In the genomic region with DNA sequence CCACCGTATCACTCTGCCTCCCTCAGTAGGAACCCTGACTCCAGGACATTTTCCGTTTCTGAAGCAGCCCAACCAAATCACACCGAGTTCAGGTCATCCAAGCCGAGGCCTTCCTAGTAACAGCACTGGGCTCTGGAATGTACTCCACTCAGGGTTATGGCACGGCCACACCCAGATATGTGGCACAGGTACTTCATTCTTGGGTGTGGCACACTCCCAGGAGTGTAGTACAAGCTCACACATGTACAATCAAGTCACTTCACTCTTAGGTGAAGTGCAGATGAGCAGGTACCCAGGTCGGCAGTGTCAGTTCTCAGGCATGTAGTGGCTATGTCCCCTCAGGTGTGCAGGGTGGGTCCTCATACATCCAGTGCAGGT, we compare ENCODE assay signal across 8 mouse cellular contexts. TPM values are rescaled to one million over a fixed set of nuclear protein-coding genes. Genes with fewer than 3 reads are reported as not detected.
DNase-seq lines count a peak whose midpoint lies in the region; ATAC-seq and TF ChIP-seq lines count a peak whose summit lies in the region.

No protein-coding gene starts in this region.

- ATAC-seq in kidney, postnatal 0 days (replicated peaks; ENCODE audit: low FRiP score, low read depth) = 0 out of 2 replicates have a peak, but pooled peaks have one; percentile 40
- peak; percentile 39; the same call in 1 of the 2 replicates for ATAC-seq in hindbrain, embryonic 12.5 days (ENCODE audit: low FRiP score)
- peak; percentile 83 for ATAC-seq in lung, embryonic 16.5 days (ENCODE audit: low read depth)
- peak; percentile 30; the same call in 1 of the 2 replicates for ATAC-seq in stomach, embryonic 15.5 days (ENCODE audit: insufficient read depth, low FRiP score, low read depth)

- TF ChIP-seq CTCF in kidney, postnatal 0 days (IDR thresholded peaks at IDR 0.05; ENCODE audit: low read depth) = no peak
- no peak for TF ChIP-seq CTCF in cerebellum, adult 2 months (IDR thresholded peaks at IDR 0.05; ENCODE audit: borderline replicate concordance, insufficient read depth, low read depth, low read length)

- no peak for DNase-seq in kidney, postnatal 0 days (ENCODE audit: low spot score)
- no peak for DNase-seq in kidney, postnatal 36 days
- no peak for DNase-seq in cerebellum, adult 2 months
- DNase-seq in gastrocnemius, adult 18-20 months (ENCODE audit: low spot score) = no peak
- no peak for DNase-seq in right cerebral cortex, adult 2 months (ENCODE audit: low spot score in 2 of 2)

- TF ChIP-seq POLR2A in cerebellum, adult 2 months (IDR thresholded peaks at IDR 0.05; ENCODE audit: borderline replicate concordance, insufficient read depth, low read length) = no peak

- no peaks in the 10 kb centered on the region for H3K9me3 ChIP-seq in kidney, postnatal 0 days (replicated peaks; ENCODE audit: low read length)
- H3K9me3 ChIP-seq in hindbrain, embryonic 12.5 days (replicated peaks) = no peaks in the 10 kb centered on the region
- no peaks in the 10 kb centered on the region for H3K9me3 ChIP-seq in lung, embryonic 16.5 days (ENCODE audit: control insufficient read depth, low read length)
- H3K9me3 ChIP-seq in stomach, embryonic 15.5 days = no peaks in the 10 kb centered on the region

- no peaks in the 10 kb centered on the region for H3K27me3 ChIP-seq in kidney, postnatal 0 days (ENCODE audit: insufficient read depth, low read length)
- no peaks in the 10 kb centered on the region for H3K27me3 ChIP-seq in hindbrain, embryonic 12.5 days
- no peaks in the 10 kb centered on the region for H3K27me3 ChIP-seq in lung, embryonic 16.5 days (ENCODE audit: control insufficient read depth, insufficient read depth, low read depth, low read length)
- H3K27me3 ChIP-seq in stomach, embryonic 15.5 days (replicated peaks) = no peaks in the 10 kb centered on the region
- no peaks in the 10 kb centered on the region for H3K27me3 ChIP-seq in cerebellum, adult 2 months (ENCODE audit: control insufficient read depth, insufficient read depth, low read length)

- no peak overlapping the region for H3K4me3 ChIP-seq in kidney, postnatal 0 days (replicated peaks; ENCODE audit: low read depth, low read length)
- no peak overlapping the region for H3K4me3 ChIP-seq in hindbrain, embryonic 12.5 days
- no peak overlapping the region for H3K4me3 ChIP-seq in lung, embryonic 16.5 days (ENCODE audit: low read length)
- no peak overlapping the region for H3K4me3 ChIP-seq in stomach, embryonic 15.5 days (replicated peaks)
- H3K4me3 ChIP-seq in cerebellum, adult 2 months (replicated peaks; ENCODE audit: insufficient read depth, low read depth, low read length) = no peak overlapping the region

- WGBS in kidney, postnatal 0 days = 67% methylated on average over 6 of the region's 6 CpGs
- WGBS in hindbrain, embryonic 12.5 days = 77% methylated on average over 6 of the region's 6 CpGs
- 54% methylated on average over 6 of the region's 6 CpGs for WGBS in lung, embryonic 16.5 days
- WGBS in stomach, embryonic 15.5 days = 69% methylated on average over 6 of the region's 6 CpGs
- WGBS in cerebellum, adult 2 months = 77% methylated on average over 6 of the region's 6 CpGs

- no peak overlapping the region for H3K27ac ChIP-seq in kidney, postnatal 0 days
- H3K27ac ChIP-seq in hindbrain, embryonic 12.5 days = no peak overlapping the region
- peak overlapping the region; percentile 43; the same call in 1 of the 2 replicates for H3K27ac ChIP-seq in lung, embryonic 16.5 days (ENCODE audit: low read length)
- no peak overlapping the region for H3K27ac ChIP-seq in stomach, embryonic 15.5 days
- no peak overlapping the region for H3K27ac ChIP-seq in cerebellum, adult 2 months (ENCODE audit: insufficient read depth, low read length)

- H3K9ac ChIP-seq in kidney, postnatal 0 days (ENCODE audit: low read depth, low read length) = no peak overlapping the region
- H3K9ac ChIP-seq in hindbrain, embryonic 12.5 days = no peak overlapping the region
- H3K9ac ChIP-seq in lung, embryonic 16.5 days (ENCODE audit: low read length) = 0 out of 2 replicates have a peak overlapping the region, but pooled peaks have one; percentile 4
- no peak overlapping the region for H3K9ac ChIP-seq in stomach, embryonic 15.5 days

- H3K4me2 ChIP-seq in kidney, postnatal 0 days (ENCODE audit: low read length) = no peak overlapping the region
- no peak overlapping the region for H3K4me2 ChIP-seq in hindbrain, embryonic 12.5 days (replicated peaks)
- H3K4me2 ChIP-seq in lung, embryonic 16.5 days (ENCODE audit: low read depth, low read length) = no peak overlapping the region
- no peak overlapping the region for H3K4me2 ChIP-seq in stomach, embryonic 15.5 days

- H3K36me3 ChIP-seq in kidney, postnatal 0 days (ENCODE audit: insufficient read depth, low read length) = peaks cover 34% of the 10 kb centered on the region
- peaks cover 44% of the 10 kb centered on the region for H3K36me3 ChIP-seq in hindbrain, embryonic 12.5 days
- H3K36me3 ChIP-seq in lung, embryonic 16.5 days (ENCODE audit: control insufficient read depth, insufficient read depth, low read length) = peaks cover 22% of the 10 kb centered on the region
- H3K36me3 ChIP-seq in stomach, embryonic 15.5 days = peaks cover 16% of the 10 kb centered on the region

- no peaks in the 10 kb centered on the region for H3K4me1 ChIP-seq in kidney, postnatal 0 days (replicated peaks; ENCODE audit: insufficient read depth, low read length)
- H3K4me1 ChIP-seq in hindbrain, embryonic 12.5 days = no peaks in the 10 kb centered on the region
- H3K4me1 ChIP-seq in lung, embryonic 16.5 days (replicated peaks; ENCODE audit: control insufficient read depth, insufficient read depth, low read length) = no peaks in the 10 kb centered on the region
- H3K4me1 ChIP-seq in stomach, embryonic 15.5 days = no peaks in the 10 kb centered on the region
- H3K4me1 ChIP-seq in cerebellum, adult 2 months (ENCODE audit: control insufficient read depth, insufficient read depth, low read length) = no peaks in the 10 kb centered on the region

RNA-seq across cellular contexts. Expression of a gene that starts 9.5 kb away (rescaled TPM):
- polyA plus RNA-seq in kidney, postnatal 0 days (2015; fragmentation: Nextera tagmentation; extraction: Ambion mirVana) = 0.45 and 0.46 TPM in 2 replicates
- polyA plus RNA-seq in hindbrain, embryonic 12.5 days (2016; fragmentation: Nextera tagmentation; extraction: Ambion mirVana) = 1.2 and 2.1 TPM in 2 replicates
- 0.57 and 0.70 TPM in 2 replicates for polyA plus RNA-seq in lung, embryonic 16.5 days (2015; fragmentation: Nextera tagmentation; extraction: Ambion mirVana)
- polyA plus RNA-seq in stomach, embryonic 15.5 days (2015; fragmentation: Nextera tagmentation; extraction: Ambion mirVana) = 0.50 and 0.52 TPM in 2 replicates
- 0.18 and 0.25 TPM in 2 replicates for polyA plus RNA-seq in cerebellum, adult 2 months (2012; rRNA removed)
- total RNA-seq in gastrocnemius, adult 18-20 months (2021) = not detected

RNA-seq across cellular contexts. Expression of a gene that starts 15.8 kb away (rescaled TPM):
- polyA plus RNA-seq in kidney, postnatal 0 days (2015; fragmentation: Nextera tagmentation; extraction: Ambion mirVana) = 183 and 186 TPM in 2 replicates
- polyA plus RNA-seq in hindbrain, embryonic 12.5 days (2016; fragmentation: Nextera tagmentation; extraction: Ambion mirVana) = 107 and 112 TPM in 2 replicates
- polyA plus RNA-seq in lung, embryonic 16.5 days (2015; fragmentation: Nextera tagmentation; extraction: Ambion mirVana) = 123 and 134 TPM in 2 replicates
- polyA plus RNA-seq in stomach, embryonic 15.5 days (2015; fragmentation: Nextera tagmentation; extraction: Ambion mirVana) = 150 and 153 TPM in 2 replicates
- 144 and 153 TPM in 2 replicates for polyA plus RNA-seq in cerebellum, adult 2 months (2012; rRNA removed)
- total RNA-seq in gastrocnemius, adult 18-20 months (2021) = 10 to 100 TPM; 16.2 to 19.0 TPM

RNA-seq across cellular contexts. Expression of a gene that starts 48.5 kb away (rescaled TPM):
- polyA plus RNA-seq in kidney, postnatal 0 days (2015; fragmentation: Nextera tagmentation; extraction: Ambion mirVana) = 305 and 346 TPM in 2 replicates
- 213 and 222 TPM in 2 replicates for polyA plus RNA-seq in hindbrain, embryonic 12.5 days (2016; fragmentation: Nextera tagmentation; extraction: Ambion mirVana)
- 254 and 283 TPM in 2 replicates for polyA plus RNA-seq in lung, embryonic 16.5 days (2015; fragmentation: Nextera tagmentation; extraction: Ambion mirVana)
- 256 and 275 TPM in 2 replicates for polyA plus RNA-seq in stomach, embryonic 15.5 days (2015; fragmentation: Nextera tagmentation; extraction: Ambion mirVana)
- 411 and 417 TPM in 2 replicates for polyA plus RNA-seq in cerebellum, adult 2 months (2012; rRNA removed)
- 100 to 1,000 TPM; 591 to 682 TPM for total RNA-seq in gastrocnemius, adult 18-20 months (2021)

RNA-seq across cellular contexts. Expression of a gene that starts 48.5 kb away (rescaled TPM):
- polyA plus RNA-seq in kidney, postnatal 0 days (2015; fragmentation: Nextera tagmentation; extraction: Ambion mirVana) = 42.7 and 44.1 TPM in 2 replicates
- polyA plus RNA-seq in hindbrain, embryonic 12.5 days (2016; fragmentation: Nextera tagmentation; extraction: Ambion mirVana) = 57.9 and 64.7 TPM in 2 replicates
- polyA plus RNA-seq in lung, embryonic 16.5 days (2015; fragmentation: Nextera tagmentation; extraction: Ambion mirVana) = 44.7 and 56.1 TPM in 2 replicates
- 55.6 and 57.0 TPM in 2 replicates for polyA plus RNA-seq in stomach, embryonic 15.5 days (2015; fragmentation: Nextera tagmentation; extraction: Ambion mirVana)
- polyA plus RNA-seq in cerebellum, adult 2 months (2012; rRNA removed) = 36.9 and 41.1 TPM in 2 replicates
- total RNA-seq in gastrocnemius, adult 18-20 months (2021) = 10 to 100 TPM; 58.3 to 62.3 TPM

Comparison
In these comparisons a context has a peak if more than half of its experiments do, and no peak if none do; other contexts are left out.
1. ATAC-seq: peak in every context shown above with its lines; median percentile 83 in lung, embryonic 16.5 days; 40 in kidney, postnatal 0 days; 39 in hindbrain, embryonic 12.5 days; 30 in stomach, embryonic 15.5 days.